Mouse (Mus musculus) ovary, adult 10 weeks (tissue): ENCODE results near the gene Vmn1r101. TPM values are rescaled to one million over a fixed set of nuclear protein-coding genes. Genes with fewer than 3 reads are reported as not detected.

Source experiments
- polyA plus RNA-seq: library from polyadenylated mRNA; stranded (reverse); fragments of 350-450 nt; fragmentation: Illumina TruSeq; extraction: RNeasy Lipid Tissue Mini Kit (QIAGEN cat#74804); gene quantifications from one replicate; pipeline ENCODE4 v1.2.3, GENCODE M21; 2014

Vmn1r101 gene
- polyA plus RNA-seq = not detected

DNA sequence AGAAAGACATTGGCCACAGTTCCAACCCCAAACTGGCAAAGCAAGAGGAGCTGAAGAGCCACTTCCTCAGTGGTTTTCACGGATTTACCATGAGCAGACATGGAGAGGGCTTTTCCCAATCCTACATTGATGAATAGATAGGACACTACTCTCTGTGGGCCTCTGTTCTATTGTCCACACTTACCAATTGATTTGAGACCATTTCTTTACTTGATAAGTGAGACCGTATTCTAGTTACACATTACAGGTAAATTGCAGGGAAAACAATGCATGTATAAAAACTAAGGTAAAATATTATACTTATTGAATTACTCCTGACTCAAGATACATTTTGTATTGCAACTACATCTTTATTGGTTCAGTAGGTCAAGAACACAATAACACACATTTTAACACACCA lies at the start of gene Vmn1r101:
TSS of gene Vmn1r101 (minus strand) at position 101 of the 400 bp plus-strand sequence.

GRCm38 (mm10) chr7:20474825-20475224 lies 32.4 kb upstream of the Vmn1r101 start, which contains the start of gene Gm10670:
Gene Gm10670, minus strand, starts transcription at chr7:20474925.

DNA sequence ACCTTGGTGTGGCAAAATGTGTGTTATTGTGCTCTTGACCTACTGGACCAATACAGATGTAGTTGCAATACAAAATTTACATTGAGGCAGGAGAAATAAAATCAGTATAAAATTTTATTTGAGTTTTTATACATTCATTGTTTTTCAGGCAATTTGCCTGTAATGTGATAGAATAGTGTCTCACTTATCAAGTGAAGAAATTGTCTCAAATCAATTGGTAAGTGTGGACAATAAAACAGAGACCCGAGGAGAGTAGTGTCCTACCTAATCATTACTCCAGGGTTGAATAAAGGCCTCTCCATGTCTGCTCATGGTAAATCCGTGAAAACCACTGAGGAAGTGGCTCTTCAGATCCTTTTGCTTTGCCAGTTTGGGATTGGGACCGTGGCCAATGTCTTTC lies 24.8 kb downstream of the Vmn1r101 start, which contains the start of gene Vmn1r100:
TSS of gene Vmn1r100 (plus strand) at position 301 of the 400 bp plus-strand sequence.

Other genes with a start within 250 kb of the Vmn1r101 start
- gene Vmn1r95, start 248.9 kb downstream of the Vmn1r101 start, polyA plus RNA-seq = not detected
- not detected for gene Gm6164, start 237.0 kb downstream of the Vmn1r101 start, polyA plus RNA-seq
- not detected for gene Gm4498, start 208.8 kb downstream of the Vmn1r101 start, polyA plus RNA-seq
- gene Gm5890, start 179.8 kb downstream of the Vmn1r101 start, polyA plus RNA-seq = not detected
- gene Gm4133, start 108.5 kb downstream of the Vmn1r101 start, polyA plus RNA-seq = not detected
- gene Gm5728, start 67.2 kb downstream of the Vmn1r101 start, polyA plus RNA-seq = not detected
- gene Vmn1r100, start 24.7 kb downstream of the Vmn1r101 start, polyA plus RNA-seq = not detected
- not detected for gene Gm10670, start 32.3 kb upstream of the Vmn1r101 start, polyA plus RNA-seq
- gene Vmn1r103, start 67.9 kb upstream of the Vmn1r101 start, polyA plus RNA-seq = not detected
- not detected for gene Vmn1r104, start 91.2 kb upstream of the Vmn1r101 start, polyA plus RNA-seq
- gene Gm5726, start 103.2 kb upstream of the Vmn1r101 start, polyA plus RNA-seq = not detected
- not detected for gene Gm4141, start 133.6 kb upstream of the Vmn1r101 start, polyA plus RNA-seq
- gene Gm4513, start 156.4 kb upstream of the Vmn1r101 start, polyA plus RNA-seq = not detected
- gene Vmn1r107, start 226.3 kb upstream of the Vmn1r101 start, polyA plus RNA-seq = not detected